Mouse (Mus musculus) lung, embryonic 14.5 days (tissue): ENCODE measurements at regions not wholly inside any gene's neighbourhood (a gene's known extent, or its start where the extent isn't known, plus 50 kb on each side); places are given as distances from the start of the nearest gene placed in this dataset.
A peak's percentile ranks its signal among the peaks of the same experiment; 100 is the strongest.

Experiments
- ATAC-seq: fragments of 200-750 bp; cut with Nextera tagmentation; 2 replicates; pipeline ENCODE4 v1.8.0; 2017; ENCODE audit warnings: mild to moderate bottlenecking, moderate TSS enrichment, moderate library complexity; ENCODE audit not compliant: insufficient read depth
- DNase-seq: peaks from one replicate; pipeline ENCODE4 v3.0.0-alpha.2; 2015
- H3K27ac ChIP-seq: fragments of 300-500 bp; sonication (generic); 2 replicates; pipeline ENCODE4 v1.5.1; 2014; ENCODE audit warnings: low read depth, mild to moderate bottlenecking, moderate library complexity
- H3K27me3 ChIP-seq: fragments of 300-500 bp; sonication (generic); 2 replicates; pipeline ENCODE4 v1.6.1; 2014; ENCODE audit warnings: low read length, control low read depth; ENCODE audit not compliant: insufficient read depth
- H3K36me3 ChIP-seq: fragments of 300-500 bp; sonication (generic); 2 replicates; pipeline ENCODE4 v1.6.1; 2014; ENCODE audit warnings: control low read depth; ENCODE audit not compliant: insufficient read depth
- H3K4me1 ChIP-seq: fragments of 300-500 bp; sonication (generic); 2 replicates; pipeline ENCODE4 v1.6.1; 2014; ENCODE audit warnings: antibody characterized with exemption, control low read depth; ENCODE audit not compliant: insufficient read depth
- H3K4me2 ChIP-seq: fragments of 300-500 bp; sonication (generic); 2 replicates; pipeline ENCODE4 v1.6.1; 2014; ENCODE audit warnings: mild to moderate bottlenecking
- H3K4me3 ChIP-seq: fragments of 300-500 bp; sonication (generic); 2 replicates; pipeline ENCODE4 v1.5.1; 2014; ENCODE audit warnings: low read depth, low read length
- H3K9ac ChIP-seq: fragments of 300-500 bp; sonication (generic); 2 replicates; pipeline ENCODE4 v1.6.1; 2014
- H3K9me3 ChIP-seq: fragments of 300-500 bp; sonication (generic); 2 replicates; pipeline ENCODE4 v1.6.1; 2016; ENCODE audit warnings: low read depth, low read length, control low read depth
- CTCF ChIP-seq: IDR thresholded peaks from 2 replicates; pipeline ENCODE4 v1.5.1; 2016; ENCODE audit warnings: antibody characterized with exemption, low read depth
- WGBS: fragments of 180-500 bp; shearing (Covaris S2); extraction: QIAGEN DNeasy Blood & Tissue Kit; methylation state at CpG from one replicate; pipeline ENCODE4 v1.1.7; 2014; 5-methylcytosine and 5-hydroxymethylcytosine counted together

DNA sequence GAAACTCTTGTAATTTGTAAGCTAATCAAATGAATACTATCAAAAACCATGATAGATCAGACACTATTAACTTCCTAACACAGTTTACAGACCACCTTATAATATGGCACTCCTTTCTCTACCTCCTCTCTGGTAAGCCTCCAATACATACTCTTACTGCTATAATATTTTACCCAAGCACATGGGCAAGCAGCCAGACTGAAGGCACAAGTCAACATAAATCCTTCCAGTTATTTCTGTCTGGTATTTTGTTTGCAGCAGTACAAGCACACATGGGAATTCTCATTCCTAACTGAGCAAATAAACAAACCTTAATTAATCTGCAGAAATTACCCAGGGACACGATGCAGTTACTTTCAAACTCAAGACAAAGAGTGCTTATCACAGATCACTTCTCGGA, 210.7 kb upstream of the Zc3h12c start:
- no peak overlapping the region for H3K4me3 ChIP-seq
- H3K9me3 ChIP-seq: no peaks in the 10 kb centered on the region
- ATAC-seq: no peak
- H3K9ac ChIP-seq: no peak overlapping the region
- H3K27ac ChIP-seq: no peak overlapping the region
- H3K4me1 ChIP-seq: no peaks in the 10 kb centered on the region
- DNase-seq: peak; percentile 33
- no peak overlapping the region for H3K4me2 ChIP-seq
- no peak for TF ChIP-seq CTCF
- WGBS: 38% methylated on average over 2 of the region's 2 CpGs
- no peaks in the 10 kb centered on the region for H3K36me3 ChIP-seq
- H3K27me3 ChIP-seq: no peaks in the 10 kb centered on the region

DNA sequence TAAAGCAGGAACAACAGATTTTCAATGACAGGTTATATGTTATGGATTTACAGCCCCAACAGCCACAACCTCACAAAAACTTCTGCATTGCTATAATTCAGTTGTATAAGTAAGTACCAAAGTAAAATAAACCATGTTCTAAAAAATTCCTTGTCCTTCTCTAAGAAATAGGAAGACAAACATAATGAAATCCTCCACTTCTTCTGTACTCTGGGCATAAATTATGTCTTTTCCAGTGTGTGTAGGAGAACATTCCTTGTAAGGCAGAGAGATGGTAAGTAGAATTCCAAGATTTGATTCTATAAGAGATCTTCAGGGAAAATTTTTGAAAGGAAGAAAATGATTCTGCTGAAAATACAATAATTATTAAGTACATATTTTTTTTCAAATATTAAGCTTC, 209.4 kb upstream of the Zc3h12c start:
- no peaks in the 10 kb centered on the region for H3K36me3 ChIP-seq
- H3K4me1 ChIP-seq: no peaks in the 10 kb centered on the region
- H3K27me3 ChIP-seq: no peaks in the 10 kb centered on the region
- DNase-seq: no peak
- no peak overlapping the region for H3K27ac ChIP-seq
- no peak overlapping the region for H3K9ac ChIP-seq
- ATAC-seq: no peak
- TF ChIP-seq CTCF: no peak
- H3K4me3 ChIP-seq: no peak overlapping the region
- H3K4me2 ChIP-seq: no peak overlapping the region
- H3K9me3 ChIP-seq: no peaks in the 10 kb centered on the region

DNA sequence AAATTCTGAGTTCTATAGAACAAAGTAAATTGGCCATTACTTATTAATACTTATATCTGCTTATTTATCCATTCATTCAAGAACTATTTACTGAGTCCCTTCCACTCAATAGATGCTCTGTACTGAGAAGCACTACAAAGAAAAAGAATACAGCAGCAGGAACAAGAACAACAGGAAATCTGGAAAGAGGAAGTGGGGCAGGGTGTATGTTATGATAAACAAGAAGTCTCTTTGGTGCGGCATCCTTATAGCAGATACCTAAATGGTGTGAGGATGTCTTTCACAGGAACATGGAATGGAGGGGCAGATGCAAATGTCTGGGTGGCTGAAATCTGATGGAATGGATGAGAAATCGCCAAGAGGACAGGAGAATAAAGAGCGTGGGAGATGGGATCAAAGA, 208.5 kb upstream of the Zc3h12c start:
- no peak for ATAC-seq
- Histone ChIP-seq H3K36me3 (no peaks in the 10 kb centered on the region), H3K27me3 (no peaks in the 10 kb centered on the region), H3K4me2 (no peak overlapping the region), H3K9ac (no peak overlapping the region), H3K4me3 (no peak overlapping the region), H3K4me1 (no peaks in the 10 kb centered on the region), H3K27ac (no peak overlapping the region), H3K9me3 (no peaks in the 10 kb centered on the region)
- WGBS: 77% methylated on average over 3 of the region's 3 CpGs
- TF ChIP-seq CTCF: no peak
- no peak for DNase-seq

DNA sequence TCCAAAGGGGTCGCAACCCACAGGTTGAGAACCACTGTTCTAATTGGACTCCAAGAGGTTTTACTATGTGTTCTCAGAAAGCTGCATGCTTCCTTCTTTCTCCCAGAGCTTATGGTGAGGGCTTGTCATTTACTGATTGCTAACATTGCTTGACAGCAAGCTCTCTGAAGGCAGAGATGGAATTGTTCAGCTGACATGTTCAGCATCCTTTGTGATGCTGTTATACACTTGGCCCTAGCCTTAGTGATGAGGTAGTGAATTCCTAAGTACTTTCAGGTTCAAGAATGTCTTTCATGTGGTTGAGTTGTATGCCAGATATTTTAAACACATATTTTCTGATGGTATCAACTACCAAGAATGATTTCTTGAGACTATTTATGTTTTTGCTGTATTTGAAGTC, 202.9 kb upstream of the Zc3h12c start:
- H3K27me3 ChIP-seq: no peaks in the 10 kb centered on the region
- H3K27ac ChIP-seq: no peak overlapping the region
- no peak for DNase-seq
- no peaks in the 10 kb centered on the region for H3K36me3 ChIP-seq
- no peak overlapping the region for H3K4me3 ChIP-seq
- H3K9ac ChIP-seq: no peak overlapping the region
- H3K4me1 ChIP-seq: no peaks in the 10 kb centered on the region
- no peak for TF ChIP-seq CTCF
- 88% methylated on average over 1 of the region's 1 CpGs for WGBS
- H3K4me2 ChIP-seq: no peak overlapping the region
- no peaks in the 10 kb centered on the region for H3K9me3 ChIP-seq
- ATAC-seq: no peak

DNA sequence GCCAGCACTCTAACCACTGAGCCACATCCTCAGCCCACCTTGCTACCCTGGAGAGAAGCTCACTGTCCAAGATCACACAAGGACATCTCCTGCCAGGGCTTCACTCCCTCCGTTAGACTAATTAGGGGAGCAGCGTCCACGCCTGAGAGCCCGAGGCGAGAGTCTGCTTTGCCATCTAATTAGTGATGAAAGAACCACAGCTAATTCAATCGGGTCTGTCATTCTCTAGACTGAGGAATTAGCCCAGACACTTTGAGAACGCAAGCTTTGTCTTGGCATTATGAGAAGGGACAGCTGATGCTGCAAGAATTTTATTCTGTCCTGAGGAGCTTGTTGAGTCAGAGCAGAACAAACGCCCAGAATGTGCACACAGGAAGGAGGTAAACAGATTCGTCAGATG, 200.5 kb upstream of the Zc3h12c start:
- ATAC-seq (no peak), DNase-seq (no peak)
- no peak for TF ChIP-seq CTCF
- Histone ChIP-seq H3K9me3 (no peaks in the 10 kb centered on the region), H3K4me1 (no peaks in the 10 kb centered on the region), H3K27ac (no peak overlapping the region), H3K4me2 (no peak overlapping the region), H3K4me3 (no peak overlapping the region), H3K27me3 (no peaks in the 10 kb centered on the region), H3K36me3 (no peaks in the 10 kb centered on the region), H3K9ac (no peak overlapping the region)
- WGBS: 76% methylated on average over 9 of the region's 9 CpGs

DNA sequence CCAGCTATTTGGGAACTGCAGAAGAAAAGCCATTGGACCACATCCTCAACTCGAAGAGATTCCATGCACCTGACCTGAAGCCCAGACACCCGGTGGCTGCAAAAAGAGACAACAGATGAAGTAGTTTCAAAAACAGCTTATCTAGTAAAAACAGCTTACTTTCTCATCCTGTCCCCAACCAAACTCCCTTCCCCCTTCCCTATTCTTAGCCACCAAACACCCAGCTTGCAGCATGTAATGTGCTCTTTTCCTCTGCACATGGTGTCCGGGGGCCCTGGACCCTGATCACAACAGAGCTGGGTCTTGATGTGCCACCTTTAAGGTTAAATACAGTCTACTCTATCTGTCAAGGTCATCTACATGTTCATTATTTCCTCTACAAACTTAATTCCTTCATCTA, 199.7 kb upstream of the Zc3h12c start:
- H3K9ac ChIP-seq: no peak overlapping the region
- no peak for ATAC-seq
- H3K4me2 ChIP-seq: no peak overlapping the region
- no peaks in the 10 kb centered on the region for H3K4me1 ChIP-seq
- H3K27me3 ChIP-seq: no peaks in the 10 kb centered on the region
- H3K9me3 ChIP-seq: no peaks in the 10 kb centered on the region
- DNase-seq: no peak
- no peak overlapping the region for H3K27ac ChIP-seq
- H3K4me3 ChIP-seq: no peak overlapping the region
- WGBS: 88% methylated on average over 3 of the region's 3 CpGs
- no peaks in the 10 kb centered on the region for H3K36me3 ChIP-seq
- TF ChIP-seq CTCF: no peak

DNA sequence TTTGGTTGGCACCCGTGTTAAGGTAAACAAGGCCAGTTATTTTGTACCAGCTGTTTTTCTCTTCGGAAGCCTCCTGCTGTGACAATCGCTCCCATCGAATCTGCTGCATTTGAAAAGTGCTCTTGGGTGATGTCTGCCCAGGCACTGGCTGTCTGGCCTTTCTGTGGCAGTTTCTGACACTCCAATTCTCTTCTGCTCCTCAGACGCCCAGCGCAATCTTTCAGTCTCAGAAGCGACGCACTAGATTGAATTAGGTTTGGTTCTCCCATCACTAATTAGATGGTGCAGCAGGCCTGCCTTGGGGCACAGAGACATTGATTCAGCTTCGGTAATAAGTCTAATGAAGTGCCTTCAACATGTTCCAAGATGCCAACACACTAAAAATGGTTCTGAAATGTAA, 197.7 kb upstream of the Zc3h12c start:
- ATAC-seq (no peak), DNase-seq (no peak)
- no peak for TF ChIP-seq CTCF
- Histone ChIP-seq H3K4me2 (no peak overlapping the region), H3K27ac (no peak overlapping the region), H3K36me3 (no peaks in the 10 kb centered on the region), H3K9ac (no peak overlapping the region), H3K4me1 (no peaks in the 10 kb centered on the region), H3K9me3 (no peaks in the 10 kb centered on the region), H3K4me3 (no peak overlapping the region), H3K27me3 (no peaks in the 10 kb centered on the region)
- 50% methylated on average over 9 of the region's 9 CpGs for WGBS

DNA sequence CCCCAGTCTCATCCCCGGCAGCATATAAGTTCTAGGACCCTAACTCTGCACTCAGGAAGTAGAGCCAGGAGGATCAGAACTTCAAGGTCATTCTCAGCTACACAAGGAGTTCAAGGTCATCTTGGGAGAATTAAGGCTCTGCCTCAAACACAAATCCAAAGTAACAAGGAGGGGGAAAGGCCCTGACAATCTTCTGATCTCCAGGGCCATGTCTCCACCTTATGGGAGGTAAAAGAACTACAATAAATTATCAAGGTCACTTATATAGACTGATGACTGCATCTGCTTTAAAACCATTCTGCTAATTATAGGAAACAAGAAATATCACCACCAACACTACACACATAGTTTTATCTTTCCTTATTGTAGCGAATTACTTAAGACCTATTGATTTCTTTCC, 193.2 kb upstream of the Zc3h12c start:
- DNase-seq: no peak

More for the DNA sequence above, 193.2 kb upstream of the Zc3h12c start:
- Histone ChIP-seq H3K27ac (no peak overlapping the region), H3K9ac (no peak overlapping the region), H3K36me3 (no peaks in the 10 kb centered on the region), H3K27me3 (no peaks in the 10 kb centered on the region), H3K4me2 (no peak overlapping the region), H3K9me3 (no peaks in the 10 kb centered on the region), H3K4me1 (no peaks in the 10 kb centered on the region), H3K4me3 (no peak overlapping the region)
- WGBS: 81% methylated on average over 2 of the region's 2 CpGs
- peak; percentile 15; the same call in 1 of the 2 replicates for TF ChIP-seq CTCF
- ATAC-seq: no peak
